Mouse (Mus musculus) subcutaneous adipose tissue, adult 2 months (tissue): ENCODE data around the gene Olfr1134. TPM values are rescaled to one million over a fixed set of nuclear protein-coding genes. Genes with fewer than 3 reads are reported as not detected.

Experiments
- polyA plus RNA-seq: library from polyadenylated mRNA; depleted of rRNA; stranded (reverse); fragments of >200 nt; gene quantifications from 2 replicates; pipeline ENCODE4 v1.2.3, GENCODE M21; 2012; ENCODE audit warnings: low replicate concordance; rRNA removed

Gene Olfr1134
- polyA plus RNA-seq = not detected in 2 replicates

DNA sequence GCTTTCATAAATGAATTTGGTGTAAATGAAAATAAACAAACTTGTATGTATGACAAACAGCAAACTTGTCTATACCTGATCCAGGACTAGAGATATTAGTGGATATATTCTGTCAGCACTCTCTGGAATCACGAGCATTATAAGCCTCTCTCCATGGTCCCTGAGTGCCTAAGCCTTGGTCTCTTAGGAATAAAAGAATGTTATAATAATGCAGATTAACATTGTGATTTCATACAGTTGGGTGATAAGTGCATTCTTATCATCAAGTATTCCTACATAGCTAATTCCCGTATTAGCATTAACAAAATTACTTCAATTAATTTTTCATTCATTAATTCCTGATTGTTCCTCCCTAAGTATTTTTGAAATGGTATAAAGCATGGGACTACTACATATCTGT lies at the start of gene Olfr1134:
Gene Olfr1134 (minus strand): TSS at position 101 of the 400 bp plus-strand sequence.

DNA sequence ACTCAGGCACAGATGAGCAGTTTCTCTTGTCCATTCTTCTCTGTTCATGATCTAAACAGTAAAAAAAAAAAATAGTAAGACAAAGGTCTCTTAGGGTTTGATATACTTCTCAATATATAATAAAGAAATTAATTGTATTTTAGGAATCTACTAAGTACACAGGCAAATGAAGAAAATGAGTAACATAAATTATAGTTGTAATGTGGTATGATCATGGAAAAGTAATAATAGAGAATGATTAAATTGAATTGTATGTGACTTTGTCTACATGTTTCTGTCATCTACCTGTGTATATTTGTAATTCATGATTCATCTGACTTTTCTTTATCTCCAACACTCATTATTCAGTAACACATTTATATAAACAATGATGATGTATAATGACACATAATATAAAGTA lies 35.6 kb upstream of the Olfr1134 start, which contains the start of gene Olfr1136:
Gene Olfr1136 (minus strand): TSS at position 101 of the 400 bp plus-strand sequence.

GRCm38 (mm10) chr2:87673564-87673963 lies 15.3 kb upstream of the Olfr1134 start, which contains the start of gene Olfr1135:
Gene Olfr1135, minus strand, starts transcription at chr2:87673664.

GRCm38 (mm10) chr2:87647274-87647673 lies 11.0 kb downstream of the Olfr1134 start, which contains the start of gene Olfr1133:
Gene Olfr1133, minus strand, starts transcription at chr2:87647374.

GRCm38 (mm10) chr2:87637435-87637834 lies 20.8 kb downstream of the Olfr1134 start, which contains the start of gene Olfr1132:
Gene Olfr1132, minus strand, starts transcription at chr2:87637535.

GRCm38 (mm10) chr2:87626804-87627203 lies 31.5 kb downstream of the Olfr1134 start, which contains the start of gene Olfr1131:
Gene Olfr1131, plus strand, starts transcription at chr2:87627104.

DNA sequence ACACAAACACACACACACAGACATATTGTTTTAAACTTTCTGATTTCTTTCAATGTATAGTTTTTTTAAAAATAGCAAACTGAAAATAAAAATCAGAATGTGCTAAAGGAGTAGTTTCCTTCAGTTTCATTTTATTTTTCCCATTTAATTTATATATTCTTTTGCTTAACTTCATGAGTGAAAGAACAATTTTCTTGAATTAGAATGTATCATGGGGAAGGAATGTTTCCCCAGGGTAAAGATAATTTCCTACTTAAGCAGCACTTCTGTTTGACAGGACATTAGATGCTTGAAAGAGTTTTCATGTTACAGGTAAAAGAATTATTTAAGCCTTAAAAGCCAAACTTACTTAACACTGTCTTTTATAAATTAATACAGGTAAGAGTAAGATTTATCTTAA lies 52.3 kb downstream of the Olfr1134 start, which contains the start of gene Olfr1130:
Gene Olfr1130 (plus strand): TSS at position 301 of the 400 bp plus-strand sequence.

Other genes with a start within 250 kb of the Olfr1134 start
- gene Olfr1123, start 241.8 kb downstream of the Olfr1134 start, polyA plus RNA-seq = not detected in 2 replicates
- gene Olfr1124, start 228.2 kb downstream of the Olfr1134 start, polyA plus RNA-seq = not detected in 2 replicates
- gene Olfr1126, start 204.5 kb downstream of the Olfr1134 start, polyA plus RNA-seq = not detected in 2 replicates
- not detected in 2 replicates for gene Pramel7, start 161.4 kb downstream of the Olfr1134 start, polyA plus RNA-seq
- not detected in 2 replicates for gene Pramel6, start 151.9 kb downstream of the Olfr1134 start, polyA plus RNA-seq
- not detected in 2 replicates for gene Olfr153, start 126.7 kb downstream of the Olfr1134 start, polyA plus RNA-seq
- not detected in 2 replicates for gene Olfr1128, start 112.9 kb downstream of the Olfr1134 start, polyA plus RNA-seq
- not detected in 2 replicates for gene Olfr1129, start 84.6 kb downstream of the Olfr1134 start, polyA plus RNA-seq
- gene Olfr1130, start 52.2 kb downstream of the Olfr1134 start, polyA plus RNA-seq = not detected in 2 replicates
- not detected in 2 replicates for gene Olfr1131, start 31.4 kb downstream of the Olfr1134 start, polyA plus RNA-seq
- not detected in 2 replicates for gene Olfr1132, start 20.9 kb downstream of the Olfr1134 start, polyA plus RNA-seq
- gene Olfr1133, start 11.1 kb downstream of the Olfr1134 start, polyA plus RNA-seq = not detected in 2 replicates
- gene Olfr1135, start 15.2 kb upstream of the Olfr1134 start, polyA plus RNA-seq = not detected in 2 replicates
- not detected in 2 replicates for gene Olfr1136, start 35.5 kb upstream of the Olfr1134 start, polyA plus RNA-seq
- not detected in 2 replicates for gene Olfr1137, start 54.7 kb upstream of the Olfr1134 start, polyA plus RNA-seq
- gene Olfr1138, start 81.5 kb upstream of the Olfr1134 start, polyA plus RNA-seq = not detected in 2 replicates
- not detected in 2 replicates for gene Olfr1140, start 85.3 kb upstream of the Olfr1134 start, polyA plus RNA-seq
- not detected in 2 replicates for gene Olfr1141, start 95.5 kb upstream of the Olfr1134 start, polyA plus RNA-seq
- gene Olfr152, start 121.0 kb upstream of the Olfr1134 start, polyA plus RNA-seq = not detected in 2 replicates
- gene Olfr1143, start 142.1 kb upstream of the Olfr1134 start, polyA plus RNA-seq = not detected in 2 replicates
- not detected in 2 replicates for gene Olfr1145, start 151.4 kb upstream of the Olfr1134 start, polyA plus RNA-seq
- not detected in 2 replicates for gene Olfr1148, start 172.1 kb upstream of the Olfr1134 start, polyA plus RNA-seq
- gene Olfr1150-ps1, start 185.5 kb upstream of the Olfr1134 start, polyA plus RNA-seq = not detected in 2 replicates
- gene Olfr1151, start 197.4 kb upstream of the Olfr1134 start, polyA plus RNA-seq = not detected in 2 replicates
- gene Olfr1152, start 208.0 kb upstream of the Olfr1134 start, polyA plus RNA-seq = not detected in 2 replicates
- not detected in 2 replicates for gene Olfr1153, start 236.5 kb upstream of the Olfr1134 start, polyA plus RNA-seq
- gene Olfr1154, start 246.7 kb upstream of the Olfr1134 start, polyA plus RNA-seq = not detected in 2 replicates